Mouse (Mus musculus): ENCODE results near the gene Nek7. TPM values are rescaled to one million over a fixed set of nuclear protein-coding genes. Genes with fewer than 3 reads are reported as not detected.
A peak's percentile ranks its signal among the peaks of the same experiment; 100 is the strongest.

The Nek7 gene
- polyA plus RNA-seq, 1 experiment from 2014 or later, result 27.7 TPM

DNA sequence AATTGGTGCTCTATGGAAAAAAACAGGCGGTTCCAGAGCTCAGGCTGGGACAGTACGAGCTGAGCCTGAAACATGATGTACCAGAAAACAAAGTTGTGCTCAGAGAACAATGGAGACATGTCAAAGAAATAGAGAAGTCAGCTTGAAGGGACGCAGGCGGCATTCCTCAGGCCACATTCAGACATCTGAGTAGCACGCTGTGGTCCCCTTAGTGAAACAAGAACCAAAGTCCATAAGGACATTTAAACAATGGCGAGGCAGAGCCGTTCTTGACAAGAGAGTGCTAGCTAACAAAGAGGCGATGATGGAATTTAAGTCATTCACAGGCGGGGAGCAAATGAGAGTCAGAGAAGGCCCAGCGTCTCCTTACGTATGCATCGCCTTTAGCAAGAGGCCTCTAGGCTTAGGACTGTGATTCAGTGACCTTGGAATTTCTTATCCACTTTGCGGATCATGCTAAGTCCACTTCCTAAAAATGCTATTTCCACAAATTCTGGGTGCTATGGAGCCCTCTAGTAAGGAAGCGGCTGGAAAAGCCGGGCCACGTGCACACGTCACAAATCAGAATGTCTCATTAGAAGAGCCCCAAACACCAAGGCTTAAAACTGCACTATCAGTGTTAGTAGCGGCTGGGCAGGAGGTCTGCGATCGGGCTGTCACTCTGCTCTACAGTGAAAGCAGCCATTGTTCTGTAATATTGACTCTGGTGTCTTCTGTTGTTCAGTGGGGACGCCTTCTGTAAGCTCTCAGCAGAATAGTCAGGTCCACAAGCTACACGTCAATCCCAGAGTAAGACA, 48.2 kb downstream of the Nek7 start:
- WGBS, result 23% methylated on average over 22 of the region's 22 CpGs
- Histone ChIP-seq H3K9ac (ENCODE audit: low read depth, low read length) (peak overlapping the region; percentile 5; the same call in 1 of the 2 replicates), H3K4me2 (replicated peaks; ENCODE audit: low read depth, low read length) (0 out of 2 replicates have a peak overlapping the region, but pooled peaks have one; percentile 1), H3K9me3 (ENCODE audit: control insufficient read depth, low read length) (no peaks in the 10 kb centered on the region), H3K27ac (ENCODE audit: low read depth, low read length) (peak overlapping the region; percentile 61; the same call in 1 of the 2 replicates), H3K4me1 (replicated peaks; ENCODE audit: control insufficient read depth, insufficient read depth, low read length) (no peaks in the 10 kb centered on the region), H3K4me3 (ENCODE audit: low read depth, low read length) (no peak overlapping the region), H3K36me3 (ENCODE audit: control insufficient read depth, insufficient read depth, low read length) (no peaks in the 10 kb centered on the region), H3K27me3 (ENCODE audit: control insufficient read depth, insufficient read depth, low read length) (no peaks in the 10 kb centered on the region)
- peak; percentile 88 for ATAC-seq (ENCODE audit: low FRiP score)
- peak; percentile 69 for DNase-seq (ENCODE audit: low spot score)

DNA sequence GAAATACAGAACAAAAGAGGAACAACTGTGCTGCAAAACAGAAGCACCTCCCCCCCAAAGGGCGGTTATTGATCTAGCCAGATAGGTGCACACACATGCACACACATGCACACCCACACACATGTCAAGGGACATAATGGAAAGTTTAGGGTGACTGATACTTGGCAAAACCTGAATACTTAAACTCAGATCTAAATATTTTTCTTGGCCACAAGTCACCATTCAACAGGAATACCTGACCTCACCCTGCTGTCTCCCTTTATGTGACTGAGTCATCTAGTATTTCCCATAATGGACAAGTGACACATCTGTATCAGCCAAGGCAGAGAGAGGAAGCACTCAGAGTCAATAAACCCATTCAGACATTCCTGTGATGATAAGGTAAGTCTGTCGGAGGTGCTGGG, 48.9 kb downstream of the Nek7 start:
- ATAC-seq (ENCODE audit: low FRiP score), result no peak
- Histone ChIP-seq H3K9me3 (ENCODE audit: control insufficient read depth, low read length) (no peaks in the 10 kb centered on the region), H3K4me1 (replicated peaks; ENCODE audit: control insufficient read depth, insufficient read depth, low read length) (no peaks in the 10 kb centered on the region), H3K27ac (ENCODE audit: low read depth, low read length) (no peak overlapping the region), H3K4me3 (ENCODE audit: low read depth, low read length) (no peak overlapping the region), H3K9ac (ENCODE audit: low read depth, low read length) (no peak overlapping the region), H3K36me3 (ENCODE audit: control insufficient read depth, insufficient read depth, low read length) (no peaks in the 10 kb centered on the region), H3K4me2 (replicated peaks; ENCODE audit: low read depth, low read length) (no peak overlapping the region), H3K27me3 (ENCODE audit: control insufficient read depth, insufficient read depth, low read length) (no peaks in the 10 kb centered on the region)
- no peak for DNase-seq (ENCODE audit: low spot score)
- 71% methylated on average over 2 of the region's 2 CpGs for WGBS

DNA sequence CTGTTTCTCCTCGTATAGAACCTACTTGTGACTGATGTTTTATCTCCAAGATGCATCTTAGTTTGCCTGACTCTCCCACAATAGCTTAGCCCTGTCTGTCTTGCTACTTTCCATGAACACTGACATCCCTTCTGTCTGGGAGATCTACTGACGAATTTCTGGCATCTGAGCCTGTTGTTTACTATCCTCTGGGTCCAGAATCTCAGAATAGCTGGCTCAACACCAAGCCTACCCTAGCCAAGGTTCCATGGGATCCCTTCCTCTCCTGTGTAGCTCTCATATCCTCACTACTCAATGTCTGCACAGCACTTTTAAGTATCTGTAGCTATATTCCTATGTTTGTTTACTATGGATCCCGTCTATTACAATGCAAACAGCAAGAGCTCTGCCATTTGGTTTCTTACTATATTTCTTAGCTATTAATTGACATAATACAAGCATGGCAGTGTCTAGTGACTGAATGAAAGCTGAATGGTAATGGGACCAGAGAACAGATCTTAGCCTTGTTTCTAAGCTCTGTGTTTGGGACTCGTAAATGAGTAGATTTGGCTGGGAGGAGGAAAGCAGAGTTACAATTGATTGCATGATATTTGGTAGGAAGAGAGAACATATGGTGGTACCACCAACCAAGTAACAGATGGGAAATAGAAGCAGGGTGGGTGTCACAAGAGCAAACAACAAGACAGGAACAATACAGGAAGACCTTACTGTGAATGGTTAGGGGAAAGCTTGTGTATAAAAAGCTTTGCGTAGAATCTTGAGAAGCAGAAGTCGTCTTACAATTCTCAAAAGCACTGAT, 51.3 kb downstream of the Nek7 start:
- Histone ChIP-seq H3K27ac (ENCODE audit: low read depth, low read length) (no peak overlapping the region), H3K9ac (ENCODE audit: low read depth, low read length) (no peak overlapping the region), H3K4me2 (replicated peaks; ENCODE audit: low read depth, low read length) (no peak overlapping the region), H3K4me1 (replicated peaks; ENCODE audit: control insufficient read depth, insufficient read depth, low read length) (no peaks in the 10 kb centered on the region), H3K27me3 (ENCODE audit: control insufficient read depth, insufficient read depth, low read length) (no peaks in the 10 kb centered on the region), H3K9me3 (ENCODE audit: control insufficient read depth, low read length) (no peaks in the 10 kb centered on the region), H3K4me3 (ENCODE audit: low read depth, low read length) (no peak overlapping the region), H3K36me3 (ENCODE audit: control insufficient read depth, insufficient read depth, low read length) (no peaks in the 10 kb centered on the region)
- DNase-seq (ENCODE audit: low spot score) (no peak), ATAC-seq (ENCODE audit: low FRiP score) (no peak)
- 79% methylated on average over 6 of the region's 6 CpGs for WGBS

DNA sequence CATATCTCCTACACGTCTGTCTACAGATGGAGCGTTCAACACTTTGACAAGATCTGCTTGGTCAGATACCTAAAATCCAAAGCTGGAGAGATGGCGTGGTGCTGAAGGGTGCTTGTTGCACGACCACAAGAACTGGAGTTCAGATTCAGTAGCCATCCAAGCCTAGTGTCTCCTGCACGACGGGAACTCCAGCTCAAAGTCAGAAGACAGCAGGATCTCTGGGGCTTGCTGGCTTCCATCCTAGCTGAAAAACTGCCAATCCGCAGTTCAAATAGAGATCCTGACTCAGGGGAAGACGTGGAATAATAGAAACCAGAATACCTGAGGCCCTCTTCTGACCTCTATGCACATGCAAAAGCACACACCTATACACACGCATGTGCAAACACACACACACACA, 52.0 kb downstream of the Nek7 start:
- Histone ChIP-seq H3K9ac (ENCODE audit: low read depth, low read length) (no peak overlapping the region), H3K27me3 (ENCODE audit: control insufficient read depth, insufficient read depth, low read length) (no peaks in the 10 kb centered on the region), H3K9me3 (ENCODE audit: control insufficient read depth, low read length) (no peaks in the 10 kb centered on the region), H3K4me3 (ENCODE audit: low read depth, low read length) (no peak overlapping the region), H3K27ac (ENCODE audit: low read depth, low read length) (no peak overlapping the region), H3K4me2 (replicated peaks; ENCODE audit: low read depth, low read length) (no peak overlapping the region), H3K36me3 (ENCODE audit: control insufficient read depth, insufficient read depth, low read length) (no peaks in the 10 kb centered on the region), H3K4me1 (replicated peaks; ENCODE audit: control insufficient read depth, insufficient read depth, low read length) (no peaks in the 10 kb centered on the region)
- no peak for ATAC-seq (ENCODE audit: low FRiP score)
- DNase-seq (ENCODE audit: low spot score), result no peak
- WGBS, result 91% methylated on average over 9 of the region's 9 CpGs

DNA sequence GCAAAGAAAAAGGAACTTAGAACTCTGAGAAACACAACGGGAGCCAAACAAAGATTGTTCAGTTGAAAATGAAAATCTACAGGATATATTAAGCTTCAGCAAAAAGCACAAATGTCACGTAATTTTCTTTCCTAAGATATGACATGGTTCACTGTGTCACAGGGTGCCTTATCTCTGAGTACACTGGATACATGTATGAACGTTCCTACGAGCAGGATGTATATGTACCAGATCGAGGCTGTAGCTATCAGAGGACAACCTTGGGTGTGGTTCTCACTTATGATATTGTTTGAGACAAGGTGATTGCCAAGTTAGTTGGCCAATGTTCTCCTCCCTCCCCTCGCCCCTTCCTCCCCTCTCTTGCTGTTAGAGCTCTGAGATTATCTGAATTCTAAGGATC, 55.3 kb downstream of the Nek7 start:
- no peaks in the 10 kb centered on the region for H3K36me3 ChIP-seq (ENCODE audit: control insufficient read depth, insufficient read depth, low read length)
- ATAC-seq (ENCODE audit: low FRiP score) (no peak), DNase-seq (ENCODE audit: low spot score) (no peak)
- no peak overlapping the region for H3K4me2 ChIP-seq (replicated peaks; ENCODE audit: low read depth, low read length)
- no peaks in the 10 kb centered on the region for H3K27me3 ChIP-seq (ENCODE audit: control insufficient read depth, insufficient read depth, low read length)
- no peaks in the 10 kb centered on the region for H3K9me3 ChIP-seq (ENCODE audit: control insufficient read depth, low read length)
- H3K27ac ChIP-seq (ENCODE audit: low read depth, low read length), result no peak overlapping the region
- H3K4me1 ChIP-seq (replicated peaks; ENCODE audit: control insufficient read depth, insufficient read depth, low read length), result no peaks in the 10 kb centered on the region
- H3K4me3 ChIP-seq (ENCODE audit: low read depth, low read length), result no peak overlapping the region
- WGBS, result 94% methylated on average over 6 of the region's 6 CpGs
- no peak overlapping the region for H3K9ac ChIP-seq (ENCODE audit: low read depth, low read length)

DNA sequence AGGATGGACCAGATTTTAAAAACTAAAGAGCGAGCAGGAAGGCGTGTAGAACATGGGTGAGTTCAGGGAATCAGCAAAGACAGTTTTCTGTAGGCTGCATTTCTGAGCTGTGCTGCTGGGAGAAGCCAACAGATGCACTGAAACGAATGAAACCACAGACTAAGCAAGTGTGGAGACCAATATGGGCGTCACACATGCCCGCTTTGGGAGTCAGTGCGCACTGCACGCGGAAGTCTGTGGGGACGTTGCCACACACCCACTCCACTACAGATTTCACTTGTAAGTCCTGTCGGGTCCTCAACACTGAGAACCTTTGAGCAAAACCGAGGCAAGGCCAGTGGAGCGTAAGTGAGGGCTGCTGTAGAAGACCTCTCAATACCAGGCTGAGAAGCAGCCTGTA, 59.2 kb downstream of the Nek7 start:
- Histone ChIP-seq H3K9me3 (ENCODE audit: control insufficient read depth, low read length) (no peaks in the 10 kb centered on the region), H3K27me3 (ENCODE audit: control insufficient read depth, insufficient read depth, low read length) (no peaks in the 10 kb centered on the region), H3K4me3 (ENCODE audit: low read depth, low read length) (no peak overlapping the region), H3K4me2 (replicated peaks; ENCODE audit: low read depth, low read length) (no peak overlapping the region), H3K4me1 (replicated peaks; ENCODE audit: control insufficient read depth, insufficient read depth, low read length) (no peaks in the 10 kb centered on the region), H3K27ac (ENCODE audit: low read depth, low read length) (no peak overlapping the region), H3K9ac (ENCODE audit: low read depth, low read length) (no peak overlapping the region), H3K36me3 (ENCODE audit: control insufficient read depth, insufficient read depth, low read length) (no peaks in the 10 kb centered on the region)
- DNase-seq (ENCODE audit: low spot score) (no peak), ATAC-seq (ENCODE audit: low FRiP score) (no peak)
- 91% methylated on average over 12 of the region's 12 CpGs for WGBS

DNA sequence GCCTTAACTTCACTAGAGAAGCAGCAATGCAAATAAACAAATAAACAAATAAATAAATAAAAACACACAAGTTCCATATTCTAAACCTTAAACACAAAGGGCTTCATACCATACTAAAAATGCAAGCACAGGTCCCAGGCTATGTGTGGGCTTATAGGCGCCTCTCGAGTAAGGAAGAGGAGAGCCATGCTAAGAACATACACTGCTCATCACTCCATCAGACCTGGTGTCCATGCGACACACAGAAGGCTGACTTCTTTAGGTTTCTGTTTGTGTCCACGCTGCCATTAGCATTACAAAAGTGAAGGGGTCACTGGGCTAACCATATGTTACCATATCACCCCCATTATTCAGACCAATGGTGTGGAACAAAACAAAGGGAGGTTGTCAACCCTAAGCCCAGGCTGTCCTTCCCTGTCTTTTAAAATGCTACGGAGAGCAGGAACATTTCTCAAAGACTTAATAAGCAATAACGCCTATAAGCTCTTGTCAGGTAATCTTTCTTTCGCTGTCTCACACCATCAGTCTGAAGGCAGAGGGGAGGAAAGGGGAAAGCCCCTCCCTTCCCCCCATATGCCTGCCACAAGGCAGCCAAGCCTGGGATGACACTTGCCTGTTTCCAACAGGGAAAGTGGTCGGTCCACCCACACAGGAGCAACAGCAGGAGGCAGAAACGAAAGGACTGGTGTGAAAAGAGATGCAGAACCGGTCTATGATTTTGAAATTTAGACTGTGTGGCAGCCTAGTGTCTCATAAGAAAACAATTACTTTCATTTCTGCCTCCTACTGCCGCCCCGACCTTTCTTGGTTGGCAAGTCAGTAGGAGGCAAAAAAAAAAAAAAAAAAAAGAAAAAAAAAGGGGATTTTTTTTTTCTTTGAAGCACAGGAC, 60.5 kb downstream of the Nek7 start:
- Histone ChIP-seq H3K27me3 (ENCODE audit: control insufficient read depth, insufficient read depth, low read length) (no peaks in the 10 kb centered on the region), H3K27ac (ENCODE audit: low read depth, low read length) (peak overlapping the region; percentile 51), H3K4me1 (replicated peaks; ENCODE audit: control insufficient read depth, insufficient read depth, low read length) (no peaks in the 10 kb centered on the region), H3K4me2 (replicated peaks; ENCODE audit: low read depth, low read length) (no peak overlapping the region), H3K9me3 (ENCODE audit: control insufficient read depth, low read length) (no peaks in the 10 kb centered on the region), H3K4me3 (ENCODE audit: low read depth, low read length) (no peak overlapping the region), H3K9ac (ENCODE audit: low read depth, low read length) (no peak overlapping the region), H3K36me3 (ENCODE audit: control insufficient read depth, insufficient read depth, low read length) (no peaks in the 10 kb centered on the region)
- WGBS, result 17% methylated on average over 12 of the region's 12 CpGs
- ATAC-seq (ENCODE audit: low FRiP score), result peak; percentile 92
- DNase-seq (ENCODE audit: low spot score), result peak; percentile 62

DNA sequence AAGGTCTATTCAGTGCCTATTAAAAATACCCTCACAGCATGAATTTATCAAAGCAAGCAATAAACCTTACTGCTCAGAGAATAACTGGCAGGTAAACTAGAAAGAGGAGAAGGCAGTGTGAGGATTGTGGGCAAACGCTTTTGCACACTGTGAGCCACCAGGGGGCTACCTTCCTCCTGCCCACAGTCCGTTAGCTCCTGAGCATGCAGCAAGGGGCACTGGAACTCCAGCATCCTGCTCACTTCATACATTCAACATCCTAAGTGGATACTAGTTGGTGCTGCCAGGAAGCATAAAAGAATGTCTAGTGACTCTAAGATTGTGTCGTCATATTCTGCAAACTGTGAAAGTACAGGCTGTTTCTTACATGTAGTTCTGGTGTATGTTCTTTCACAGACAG, 61.6 kb downstream of the Nek7 start:
- Histone ChIP-seq H3K9me3 (ENCODE audit: control insufficient read depth, low read length) (no peaks in the 10 kb centered on the region), H3K27ac (ENCODE audit: low read depth, low read length) (no peak overlapping the region), H3K27me3 (ENCODE audit: control insufficient read depth, insufficient read depth, low read length) (no peaks in the 10 kb centered on the region), H3K4me3 (ENCODE audit: low read depth, low read length) (no peak overlapping the region), H3K4me1 (replicated peaks; ENCODE audit: control insufficient read depth, insufficient read depth, low read length) (no peaks in the 10 kb centered on the region), H3K4me2 (replicated peaks; ENCODE audit: low read depth, low read length) (no peak overlapping the region), H3K9ac (ENCODE audit: low read depth, low read length) (no peak overlapping the region), H3K36me3 (ENCODE audit: control insufficient read depth, insufficient read depth, low read length) (no peaks in the 10 kb centered on the region)
- no peak for ATAC-seq (ENCODE audit: low FRiP score)
- peak; percentile 38 for DNase-seq (ENCODE audit: low spot score)
- 62% methylated on average over 3 of the region's 3 CpGs for WGBS
